Mouse (Mus musculus) lung, postnatal 0 days (tissue): ENCODE results near the gene Vps18.

ENCODE experiments used
- CTCF ChIP-seq: IDR thresholded peaks from 2 replicates; pipeline ENCODE4 v1.5.1; 2016; ENCODE audit warnings: antibody characterized with exemption, mild to moderate bottlenecking
- EP300 ChIP-seq: IDR thresholded peaks from 2 replicates; pipeline ENCODE4 v1.6.1; 2016; ENCODE audit warnings: antibody characterized with exemption, mild to moderate bottlenecking, control low read depth

DNA sequence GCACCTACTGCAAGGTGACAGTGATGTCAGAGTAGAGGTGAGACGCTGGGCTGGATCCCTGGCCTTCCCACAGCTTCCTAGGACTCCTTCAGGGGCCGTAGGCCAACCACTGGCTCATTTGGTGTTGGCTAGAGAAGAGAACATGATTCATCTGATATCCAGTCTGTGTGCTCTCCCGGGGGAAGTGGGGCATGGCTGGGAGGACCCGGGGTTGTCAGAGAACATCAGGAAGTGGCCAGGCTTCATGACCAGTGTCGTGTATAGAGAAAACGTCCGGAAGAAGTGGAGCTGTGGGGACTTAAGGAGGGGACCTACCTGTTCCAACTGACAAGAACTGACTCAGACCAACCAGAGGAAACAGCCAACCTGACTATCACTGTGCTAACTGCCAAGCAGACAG lies 43.3 kb upstream of the Vps18 start:
- no peak for TF ChIP-seq CTCF
- TF ChIP-seq EP300: no peak
